Mouse (Mus musculus): ENCODE data around the gene Lbp. TPM values are rescaled to one million over a fixed set of nuclear protein-coding genes. Genes with fewer than 3 reads are reported as not detected.

Lbp gene
- total RNA-seq, 2 experiments from 2014 or later, result 31.2 to 80.4 TPM

Other genes with a start within 250 kb of the Lbp start
- 0.71 and 1.0 TPM in 2 replicates for gene Tgm2, start 160.1 kb upstream of the Lbp start, total RNA-seq (2015)
- gene Tgm2, start 160.1 kb upstream of the Lbp start, total RNA-seq (2017), result 2.1 and 2.6 TPM in 2 replicates
- not detected in 2 replicates for gene D630003M21Rik, start 77.3 kb upstream of the Lbp start, total RNA-seq (2015)
- not detected in 2 replicates for gene D630003M21Rik, start 77.3 kb upstream of the Lbp start, total RNA-seq (2017)
- gene Bpi, start 48.4 kb upstream of the Lbp start, total RNA-seq (2015), result not detected in 2 replicates
- 0.08 TPM in 1 of 2 replicates, not detected in the other for gene Bpi, start 48.4 kb upstream of the Lbp start, total RNA-seq (2017)
- gene Snhg11, start 69.1 kb downstream of the Lbp start, total RNA-seq (2015), result not detected in 2 replicates
- gene Snhg11, start 69.1 kb downstream of the Lbp start, total RNA-seq (2017), result 0.08 TPM in 1 of 2 replicates, not detected in the other
- 45.3 and 45.4 TPM in 2 replicates for gene Ralgapb, start 103.4 kb downstream of the Lbp start, total RNA-seq (2015)
- gene Ralgapb, start 103.4 kb downstream of the Lbp start, total RNA-seq (2017), result 29.7 and 32.2 TPM in 2 replicates
- not detected in 2 replicates for gene Adig, start 196.1 kb downstream of the Lbp start, total RNA-seq (2015)
- gene Adig, start 196.1 kb downstream of the Lbp start, total RNA-seq (2017), result not detected in 2 replicates
- not detected in 2 replicates for gene Arhgap40, start 206.3 kb downstream of the Lbp start, total RNA-seq (2015)
- gene Arhgap40, start 206.3 kb downstream of the Lbp start, total RNA-seq (2017), result not detected in 2 replicates

All from megakaryocyte, adult 5-6 weeks (primary cell).